Mouse (Mus musculus) c-Kit-positive CD71-positive TER-119-positive erythroid progenitor cells, embryonic 14.5 days (primary cell): ENCODE data around the gene Bex3.

Source experiments
- DNase-seq: peaks from one replicate; pipeline ENCODE4 v3.0.0-alpha.2; 2013; ENCODE audit warnings: low spot score

Bex3 gene

GRCm38 (mm10) chrX:136313792-136314564 lies 43.9 kb downstream of the Bex3 start:
- DNase-seq, result no peak

- no peak for DNase-seq
Observed at GRCm38 (mm10) chrX:136319953-136320352, 49.9 kb downstream of the Bex3 start.
